Mouse (Mus musculus): ENCODE measurements around the gene Agap2. TPM values are rescaled to one million over a fixed set of nuclear protein-coding genes. Genes with fewer than 3 reads are reported as not detected.
A peak's percentile ranks its signal among the peaks of the same experiment; 100 is the strongest.

Gene Agap2
- polyA plus RNA-seq, 1 experiment: 0.48 TPM

DNA sequence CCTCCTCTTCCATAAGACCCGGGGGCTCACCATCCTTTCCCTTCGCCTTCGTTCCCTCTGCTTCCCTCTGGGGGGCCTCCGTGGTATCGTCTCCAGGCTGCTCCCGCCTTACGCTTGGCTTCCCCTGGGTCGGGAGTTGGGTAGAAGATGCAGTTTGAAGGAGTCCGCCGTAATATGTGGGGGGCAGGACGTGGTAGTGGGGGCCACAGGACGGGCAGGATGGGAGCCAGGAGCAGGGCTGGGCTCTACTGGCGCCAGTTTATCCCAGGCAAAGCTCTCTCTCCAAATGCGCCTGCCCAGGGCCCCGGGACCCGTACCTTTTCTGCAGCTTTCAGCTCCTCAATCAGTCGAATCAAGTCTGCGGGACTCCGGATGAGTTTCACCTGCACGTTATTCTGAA lies 23.4 kb downstream of the Agap2 start:
- Histone ChIP-seq H3K4me3 (ENCODE audit: insufficient read depth, low read depth, low read length) (no peak overlapping the region), H3K27ac (replicated peaks; ENCODE audit: low read depth, low read length) (no peak overlapping the region), H3K4me1 (ENCODE audit: control insufficient read depth, insufficient read depth, insufficient read length, low read length) (no peaks in the 10 kb centered on the region)

DNA sequence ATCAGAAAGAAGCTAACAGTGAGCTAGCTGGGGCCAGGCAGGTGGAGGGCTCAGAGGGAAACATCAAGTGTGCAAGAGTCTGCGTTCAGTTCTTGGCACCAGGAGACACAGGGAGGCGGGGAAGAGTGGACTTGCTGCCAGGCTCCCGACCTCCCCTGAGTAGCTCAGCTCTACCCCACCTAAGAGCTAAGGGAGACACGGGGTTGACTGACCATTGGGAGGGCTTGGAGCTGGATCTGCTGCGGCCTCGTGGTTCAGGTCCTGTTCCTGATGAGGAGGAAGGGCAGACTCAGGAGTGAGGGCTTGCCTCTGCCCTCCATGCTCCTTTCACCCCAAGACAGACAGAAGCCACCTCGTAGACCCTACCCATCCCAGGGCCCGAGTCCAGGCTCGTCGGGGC lies 24.1 kb downstream of the Agap2 start:
- Histone ChIP-seq H3K4me3 (ENCODE audit: insufficient read depth, low read depth, low read length) (no peak overlapping the region), H3K4me1 (ENCODE audit: control insufficient read depth, insufficient read depth, insufficient read length, low read length) (no peaks in the 10 kb centered on the region), H3K27ac (replicated peaks; ENCODE audit: low read depth, low read length) (no peak overlapping the region)

DNA sequence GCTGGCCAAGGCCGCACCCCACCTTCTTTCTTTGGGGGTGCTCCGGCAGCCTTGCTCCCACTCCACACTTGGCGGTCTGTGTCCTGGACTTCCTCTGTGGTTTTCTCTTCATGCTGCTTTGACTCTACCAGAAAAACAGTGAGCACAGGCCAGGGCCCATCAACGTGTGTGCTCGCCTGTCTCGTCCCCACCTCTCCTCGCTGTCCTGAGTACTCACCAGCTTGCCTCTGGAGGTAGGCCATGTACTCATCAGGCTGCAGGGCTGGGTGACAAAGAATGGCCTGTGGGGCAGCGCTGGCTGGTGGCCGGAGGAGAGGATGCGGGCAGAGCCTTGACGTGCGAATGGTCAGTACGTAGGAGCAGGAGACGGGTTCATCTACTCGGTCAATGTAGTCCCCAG lies 24.8 kb downstream of the Agap2 start:
- H3K27ac ChIP-seq (replicated peaks; ENCODE audit: low read depth, low read length): no peak overlapping the region
- H3K4me3 ChIP-seq (ENCODE audit: insufficient read depth, low read depth, low read length): no peak overlapping the region
- H3K4me1 ChIP-seq (ENCODE audit: control insufficient read depth, insufficient read depth, insufficient read length, low read length): no peaks in the 10 kb centered on the region

DNA sequence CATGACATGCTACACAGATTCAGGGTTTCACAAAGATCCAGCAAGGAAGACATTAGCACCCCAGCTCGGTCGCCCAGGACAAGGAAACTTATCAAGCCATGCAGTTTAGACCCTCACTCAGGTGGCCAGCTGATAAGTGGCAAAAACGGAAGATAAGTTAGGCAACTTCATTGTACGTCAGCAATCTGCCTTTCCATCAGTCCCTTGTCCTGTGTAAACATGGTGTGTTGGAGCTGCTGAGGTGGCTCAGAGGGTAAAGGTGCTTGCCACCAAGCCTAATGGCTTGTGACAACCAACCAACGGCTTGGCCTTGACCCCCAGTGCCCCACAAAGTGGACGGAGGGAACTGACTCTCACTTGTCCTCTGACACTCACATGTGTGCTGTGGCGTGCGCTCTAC lies 25.3 kb downstream of the Agap2 start:
- H3K4me3 ChIP-seq (ENCODE audit: insufficient read depth, low read depth, low read length): no peak overlapping the region
- no peaks in the 10 kb centered on the region for H3K4me1 ChIP-seq (ENCODE audit: control insufficient read depth, insufficient read depth, insufficient read length, low read length)
- H3K27ac ChIP-seq (replicated peaks; ENCODE audit: low read depth, low read length): no peak overlapping the region

DNA sequence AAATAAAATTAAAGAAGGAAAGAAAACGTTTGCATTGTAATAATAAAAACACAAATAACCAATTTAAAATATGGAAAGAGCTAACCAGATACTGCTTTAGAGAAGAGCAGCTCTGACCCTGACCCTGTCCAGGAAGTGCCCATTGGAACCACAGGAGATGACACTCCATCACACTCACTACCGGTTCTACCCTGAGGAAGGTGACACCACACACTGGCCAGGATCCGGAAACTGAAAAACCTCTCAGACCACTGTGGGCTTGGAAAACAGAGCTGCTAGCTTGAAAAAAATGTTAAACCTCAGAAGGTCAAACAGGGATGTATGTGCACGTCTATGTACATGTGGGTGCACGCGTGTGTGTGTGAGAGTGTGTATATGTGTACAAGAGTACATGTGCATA lies 26.1 kb downstream of the Agap2 start:
- no peak overlapping the region for H3K4me3 ChIP-seq (ENCODE audit: insufficient read depth, low read depth, low read length)
- no peak overlapping the region for H3K27ac ChIP-seq (replicated peaks; ENCODE audit: low read depth, low read length)
- H3K4me1 ChIP-seq (ENCODE audit: control insufficient read depth, insufficient read depth, insufficient read length, low read length): no peaks in the 10 kb centered on the region

DNA sequence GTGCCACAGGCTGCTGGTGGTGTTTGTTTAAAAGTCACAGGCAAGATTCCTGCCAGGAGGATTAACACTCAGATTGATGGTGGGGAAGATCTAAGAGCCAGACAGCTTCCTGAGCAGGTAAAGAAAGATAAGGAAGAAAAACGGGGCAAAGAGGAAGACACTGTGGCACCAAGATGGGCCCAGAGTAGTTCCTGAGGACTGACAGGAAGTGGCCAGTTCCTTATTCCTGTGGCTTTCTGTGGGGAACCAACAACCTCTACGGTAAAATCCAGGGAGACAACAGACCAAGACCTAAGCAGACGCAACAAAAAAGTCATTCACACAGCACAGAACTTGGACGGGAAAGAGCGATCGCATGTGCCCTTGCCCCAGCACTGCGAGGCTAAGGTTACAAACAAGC lies 28.5 kb downstream of the Agap2 start:
- no peaks in the 10 kb centered on the region for H3K4me1 ChIP-seq (ENCODE audit: control insufficient read depth, insufficient read depth, insufficient read length, low read length)
- H3K27ac ChIP-seq (replicated peaks; ENCODE audit: low read depth, low read length): no peak overlapping the region
- H3K4me3 ChIP-seq (ENCODE audit: insufficient read depth, low read depth, low read length): no peak overlapping the region

DNA sequence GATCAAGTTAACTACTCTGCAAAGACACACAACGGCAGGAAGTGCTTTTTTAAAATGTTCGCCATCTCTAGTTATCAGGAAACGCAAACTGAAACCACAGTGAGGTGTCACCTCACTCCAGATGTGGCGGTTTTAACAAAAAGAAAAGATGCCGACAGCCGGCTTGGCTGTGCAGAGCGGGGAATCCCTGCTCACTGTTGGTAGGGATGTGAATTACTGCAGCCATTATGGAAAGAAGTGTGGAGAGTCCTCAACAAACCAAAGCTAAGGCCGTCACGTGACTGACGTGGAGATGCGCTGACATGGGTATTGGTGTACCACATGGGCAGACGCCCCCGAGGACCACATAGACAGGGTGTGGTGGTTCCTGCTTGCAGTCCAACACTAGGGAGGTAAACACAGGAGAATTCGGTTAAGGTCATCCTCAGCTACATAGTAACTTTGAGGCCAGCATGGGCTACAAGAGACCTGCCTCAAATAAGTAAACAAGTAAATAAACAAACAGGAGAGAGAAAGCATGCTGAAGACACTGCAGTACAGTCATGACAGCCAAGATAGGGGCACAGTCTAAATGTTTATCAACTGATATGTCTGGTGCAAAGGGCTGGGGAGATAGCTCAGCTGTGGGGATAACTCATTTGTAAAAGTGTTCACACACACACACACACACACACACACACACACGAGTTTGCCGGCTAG lies 32.6 kb downstream of the Agap2 start:
- Histone ChIP-seq H3K27ac (replicated peaks; ENCODE audit: low read depth, low read length) (no peak overlapping the region), H3K4me1 (ENCODE audit: control insufficient read depth, insufficient read depth, insufficient read length, low read length) (no peaks in the 10 kb centered on the region), H3K4me3 (ENCODE audit: insufficient read depth, low read depth, low read length) (no peak overlapping the region)

DNA sequence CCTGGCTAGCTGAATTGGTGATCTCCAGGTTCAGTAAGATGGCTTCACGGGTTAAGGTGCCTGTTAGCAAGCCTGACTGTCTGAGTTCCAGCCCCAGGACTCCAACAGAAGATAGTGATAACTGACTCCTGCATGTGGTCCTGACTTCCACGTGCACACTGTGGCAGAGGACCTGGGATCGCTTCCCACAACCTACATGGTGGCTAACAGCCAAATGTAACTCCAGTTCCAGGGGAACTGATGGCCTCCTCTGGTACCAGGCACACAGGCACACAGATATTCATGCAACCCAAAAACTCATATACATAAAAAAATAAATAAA lies 33.1 kb downstream of the Agap2 start:
- H3K4me1 ChIP-seq (ENCODE audit: control insufficient read depth, insufficient read depth, insufficient read length, low read length): no peaks in the 10 kb centered on the region
- H3K4me3 ChIP-seq (ENCODE audit: insufficient read depth, low read depth, low read length): no peak overlapping the region
- H3K27ac ChIP-seq (replicated peaks; ENCODE audit: low read depth, low read length): no peak overlapping the region

DNA sequence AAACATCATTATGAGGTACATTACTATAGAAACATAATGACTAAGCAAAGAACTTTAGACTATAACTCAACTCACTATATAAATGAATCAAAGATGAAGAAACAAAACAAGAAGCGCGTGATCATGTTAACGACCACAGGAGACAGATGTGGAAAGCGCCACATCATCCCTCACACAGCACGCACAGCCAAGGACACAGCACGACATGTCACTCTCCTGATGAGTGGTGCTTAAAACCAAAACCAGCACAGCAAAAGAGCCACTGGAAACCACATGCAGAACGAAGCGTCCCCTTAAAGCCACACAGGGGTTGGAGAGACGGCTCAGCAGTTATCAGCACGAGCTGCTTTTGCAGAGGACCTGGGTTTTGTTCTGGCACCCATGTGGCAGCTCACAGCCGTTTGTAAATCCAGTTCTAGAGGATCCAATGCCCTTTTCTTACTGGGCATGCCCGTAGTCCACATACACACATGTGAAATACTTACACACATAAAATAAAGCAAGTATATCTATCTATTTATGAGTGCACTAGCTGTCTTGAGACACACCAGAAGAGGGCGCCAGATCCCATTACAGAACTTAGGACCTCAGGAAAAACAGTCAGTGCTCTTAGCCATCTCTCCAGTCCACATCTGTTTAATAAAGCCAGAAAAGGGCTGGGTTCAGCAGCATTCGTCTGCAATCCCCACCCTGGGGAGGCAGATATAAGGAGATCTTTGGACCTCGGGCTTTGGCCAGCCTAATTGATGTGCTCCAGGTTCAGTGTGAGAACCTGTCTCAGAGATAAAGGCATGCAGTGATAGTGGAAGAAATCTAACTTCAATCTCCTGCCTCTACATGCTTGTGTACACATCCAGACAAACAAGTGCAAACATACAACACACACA lies 36.2 kb downstream of the Agap2 start:
- H3K4me3 ChIP-seq (ENCODE audit: insufficient read depth, low read depth, low read length): no peak overlapping the region

DNA sequence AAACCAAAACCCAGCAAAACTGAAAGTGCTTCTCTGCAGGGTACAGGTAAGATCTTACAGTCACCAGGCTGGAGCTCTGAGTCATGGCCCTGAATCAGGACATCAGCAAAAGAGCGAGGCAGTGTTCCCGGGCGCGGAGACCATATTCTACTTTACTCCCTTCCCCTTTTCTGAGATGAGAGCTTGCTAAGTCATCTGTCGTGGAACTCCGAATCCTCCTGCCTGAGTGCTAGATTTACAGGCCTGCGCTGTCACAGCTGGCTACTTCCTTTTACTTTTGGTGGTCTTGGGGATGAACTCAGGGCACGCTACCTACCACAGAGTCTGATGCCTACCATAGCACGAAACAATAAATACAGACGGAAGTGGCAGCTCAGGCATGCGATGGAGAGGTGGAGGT lies 39.3 kb downstream of the Agap2 start:
- H3K4me3 ChIP-seq (ENCODE audit: insufficient read depth, low read depth, low read length): no peak overlapping the region
- H3K27ac ChIP-seq (replicated peaks; ENCODE audit: low read depth, low read length): no peak overlapping the region
- H3K4me1 ChIP-seq (ENCODE audit: control insufficient read depth, insufficient read depth, insufficient read length, low read length): no peaks in the 10 kb centered on the region

More for the DNA sequence above, 36.2 kb downstream of the Agap2 start:
- Histone ChIP-seq H3K4me1 (ENCODE audit: control insufficient read depth, insufficient read depth, insufficient read length, low read length) (no peaks in the 10 kb centered on the region), H3K27ac (replicated peaks; ENCODE audit: low read depth, low read length) (no peak overlapping the region)

DNA sequence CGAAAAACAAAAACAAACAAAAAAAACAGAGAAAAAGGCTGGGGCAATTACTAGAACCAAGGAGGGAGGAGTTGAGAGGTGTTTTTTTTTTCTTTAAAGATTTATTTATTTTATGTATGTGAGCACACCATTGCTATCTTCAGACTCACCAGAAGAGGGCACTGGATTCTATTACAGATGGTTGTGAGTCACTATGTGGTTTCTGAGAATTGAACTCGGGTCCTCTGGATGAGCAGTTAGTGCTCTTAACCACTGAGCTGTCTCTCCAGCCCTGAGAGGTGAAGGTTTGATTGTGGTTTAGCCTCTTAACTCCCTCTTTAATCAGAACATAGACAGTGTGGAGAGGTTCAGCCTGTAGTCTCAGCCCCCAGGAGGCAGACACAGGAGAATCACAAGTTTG lies 40.0 kb downstream of the Agap2 start:
- H3K4me1 ChIP-seq (ENCODE audit: control insufficient read depth, insufficient read depth, insufficient read length, low read length): no peaks in the 10 kb centered on the region
- no peak overlapping the region for H3K27ac ChIP-seq (replicated peaks; ENCODE audit: low read depth, low read length)
- H3K4me3 ChIP-seq (ENCODE audit: insufficient read depth, low read depth, low read length): no peak overlapping the region

DNA sequence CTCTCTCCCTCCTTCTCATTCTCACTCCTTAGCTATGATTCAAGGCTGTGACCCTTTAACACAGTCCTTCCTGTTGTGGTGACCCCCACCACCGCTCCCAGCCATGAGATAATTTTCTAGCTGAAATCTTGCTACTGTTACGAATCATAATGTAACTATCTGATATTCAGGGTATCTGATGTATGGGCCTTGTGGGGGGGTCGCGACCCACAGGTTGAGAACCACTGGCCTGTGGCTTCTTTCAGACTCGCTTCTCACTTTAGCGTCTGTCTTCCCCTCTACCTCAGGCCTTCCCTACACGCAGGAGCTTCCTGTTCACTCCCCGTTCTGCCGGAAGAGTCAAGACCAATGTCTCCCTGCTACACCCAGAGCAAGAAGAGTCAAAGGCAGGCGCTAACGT lies 43.4 kb downstream of the Agap2 start:
- no peak overlapping the region for H3K27ac ChIP-seq (replicated peaks; ENCODE audit: low read depth, low read length)
- no peaks in the 10 kb centered on the region; the same call in 1 of the 2 replicates for H3K4me1 ChIP-seq (ENCODE audit: control insufficient read depth, insufficient read depth, insufficient read length, low read length)
- H3K4me3 ChIP-seq (ENCODE audit: insufficient read depth, low read depth, low read length): no peak overlapping the region

DNA sequence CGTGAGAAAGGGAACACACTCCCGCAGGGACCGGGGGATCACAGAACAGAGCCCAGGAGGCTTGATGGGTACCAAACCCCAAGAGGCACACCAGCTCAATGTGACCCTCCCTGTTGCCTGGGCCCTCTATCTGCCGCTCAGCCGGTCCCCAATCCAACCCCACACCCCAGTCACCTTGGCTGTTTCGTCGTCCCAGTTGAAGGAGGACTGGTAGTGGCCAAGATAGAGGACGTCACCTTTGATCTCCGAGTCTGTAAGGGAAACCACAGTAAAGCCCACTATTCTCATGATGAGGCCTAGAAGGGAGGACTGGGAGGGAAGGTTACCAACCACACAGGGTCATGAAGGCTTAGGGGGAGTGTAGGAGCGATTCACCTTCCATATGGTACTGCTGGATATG lies 44.1 kb downstream of the Agap2 start:
- H3K27ac ChIP-seq (replicated peaks; ENCODE audit: low read depth, low read length): no peak overlapping the region
- H3K4me3 ChIP-seq (ENCODE audit: insufficient read depth, low read depth, low read length): no peak overlapping the region
- no peaks in the 10 kb centered on the region; the same call in 1 of the 2 replicates for H3K4me1 ChIP-seq (ENCODE audit: control insufficient read depth, insufficient read depth, insufficient read length, low read length)

DNA sequence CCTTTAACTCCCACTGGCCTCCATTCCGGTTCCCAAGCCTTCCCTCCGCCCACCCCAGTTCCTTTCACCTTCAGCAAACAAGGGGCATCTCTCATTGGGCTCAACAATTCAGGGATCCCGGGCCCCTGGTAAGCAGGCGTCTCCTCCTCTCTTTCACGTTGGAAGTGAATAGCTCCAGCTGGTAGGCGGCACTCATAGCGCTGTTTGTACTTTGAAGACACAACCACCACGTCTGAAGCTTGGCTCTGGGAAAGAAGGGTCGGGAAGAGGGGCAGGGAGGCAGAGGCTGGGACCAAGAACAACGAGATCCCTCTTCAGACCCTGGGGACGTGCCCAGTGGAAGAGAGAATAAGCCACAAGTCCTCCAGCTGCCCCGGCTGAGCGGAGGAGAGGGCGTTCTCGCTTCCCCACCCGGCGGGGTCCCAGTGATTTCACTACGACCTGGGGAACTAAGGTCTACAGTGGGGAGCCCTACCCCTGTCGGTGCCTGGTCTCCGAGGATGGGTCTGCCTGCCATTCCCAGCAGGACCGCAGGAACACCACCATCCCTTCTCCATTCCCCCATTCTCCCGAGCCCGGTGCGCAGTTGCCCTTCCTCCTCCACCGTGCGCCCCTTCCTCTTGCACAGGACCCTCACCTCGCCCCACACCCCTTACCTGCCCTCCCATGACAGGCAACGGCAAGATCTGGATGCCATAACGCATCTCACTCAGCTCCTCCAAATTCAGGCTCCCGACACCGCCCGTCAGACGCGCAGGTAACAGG lies 45.4 kb downstream of the Agap2 start:
- H3K27ac ChIP-seq (replicated peaks; ENCODE audit: low read depth, low read length): no peak overlapping the region
- H3K4me1 ChIP-seq (ENCODE audit: control insufficient read depth, insufficient read depth, insufficient read length, low read length): no peaks in the 10 kb centered on the region; the same call in 1 of the 2 replicates
- H3K4me3 ChIP-seq (ENCODE audit: insufficient read depth, low read depth, low read length): peak overlapping the region; percentile 69

DNA sequence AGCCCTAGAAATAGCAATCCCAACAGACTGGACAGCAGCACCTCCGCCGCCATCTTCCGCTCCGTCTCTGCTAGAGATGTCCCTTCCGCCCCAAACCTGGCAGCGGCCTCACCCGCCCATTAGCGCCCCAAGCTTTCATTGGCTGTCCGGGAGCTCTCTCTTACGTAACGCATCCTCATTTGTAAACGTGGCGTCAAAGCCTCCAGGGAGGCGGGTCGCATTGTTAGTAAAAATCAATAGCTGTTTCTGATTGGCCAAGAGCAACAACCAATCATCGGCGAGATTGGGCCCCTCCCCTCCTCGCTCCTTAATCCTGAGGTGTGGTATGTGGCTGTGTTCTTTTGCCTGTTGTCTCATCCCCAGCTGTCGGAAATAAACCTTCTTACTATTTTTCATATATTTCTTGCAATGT lies 46.0 kb downstream of the Agap2 start, which contains the start of gene Os9:
Gene Os9 (minus strand): TSS at position 66 of the 412 bp plus-strand sequence.
- peak within 1 kb of the TSS; percentile 69 for H3K4me3 ChIP-seq (ENCODE audit: insufficient read depth, low read depth, low read length)
- no peaks in the 10 kb centered on the region; the same call in 1 of the 2 replicates for H3K4me1 ChIP-seq (ENCODE audit: control insufficient read depth, insufficient read depth, insufficient read length, low read length)
- H3K27ac ChIP-seq (replicated peaks; ENCODE audit: low read depth, low read length): no peak within 1 kb of the TSS

Data from brown adipose tissue, adult 24 weeks (tissue).